Mouse (Mus musculus): ENCODE results near the gene Dcaf10. TPM values are rescaled to one million over a fixed set of nuclear protein-coding genes. Genes with fewer than 3 reads are reported as not detected.

The Dcaf10 gene
- polyA plus RNA-seq, 1 experiment from 2014 or later = 9.8 TPM

DNA sequence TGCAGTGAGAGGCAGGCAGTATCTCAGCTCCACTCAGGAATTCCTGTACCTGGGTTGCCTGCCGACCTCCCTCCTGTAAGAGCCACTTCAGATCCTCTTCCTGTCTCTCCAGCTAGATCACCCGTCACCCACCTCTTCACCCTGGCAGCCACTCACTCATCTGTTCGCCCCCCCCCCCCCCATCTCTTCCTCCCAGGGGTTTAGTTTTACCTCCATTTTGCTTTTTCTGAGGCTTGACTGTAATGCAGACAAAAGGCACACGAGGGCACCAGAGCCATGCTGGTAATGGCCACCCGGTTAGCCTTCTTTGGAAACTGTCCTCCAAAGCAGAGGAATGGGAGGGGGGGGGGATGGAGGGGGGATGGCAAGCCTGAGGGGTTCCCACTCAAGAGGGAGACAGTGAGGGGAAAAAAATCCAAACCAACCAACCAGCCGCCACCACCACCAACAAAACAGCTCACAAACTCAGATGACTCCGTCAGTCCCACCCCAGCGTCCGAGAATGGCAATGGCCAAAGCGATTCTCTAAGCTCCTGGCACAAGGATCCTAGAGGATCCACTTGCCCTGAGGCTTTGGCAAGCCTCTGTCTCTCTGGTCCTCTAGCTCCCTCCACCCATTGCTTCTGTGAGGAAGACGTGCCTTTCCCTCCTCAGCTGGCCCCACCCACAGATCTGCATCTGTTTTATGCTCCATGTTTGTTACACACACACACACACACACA is 76.5 kb downstream of the Dcaf10 start:
- peak; percentile 78 for DNase-seq (ENCODE audit: low spot score)

DNA sequence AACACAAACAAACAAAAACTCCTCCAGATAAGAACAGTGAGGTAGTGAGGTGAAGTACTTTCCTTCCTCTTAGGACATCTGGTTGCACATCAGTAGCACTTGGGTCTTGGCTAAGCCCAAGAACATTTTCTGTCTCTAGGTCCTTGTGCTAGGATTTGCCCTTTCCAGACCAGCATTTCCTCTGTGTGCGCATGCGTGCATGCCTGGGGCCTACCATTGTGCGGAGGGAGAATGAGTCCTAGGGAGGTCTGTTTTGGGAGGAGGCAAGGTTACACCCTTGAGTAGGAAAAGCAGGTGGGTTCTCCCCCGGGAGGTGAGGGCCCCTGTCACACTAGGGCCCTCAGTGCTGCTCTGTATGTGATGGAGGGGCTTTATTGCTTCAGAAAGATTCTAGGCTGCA is 77.2 kb downstream of the Dcaf10 start:
- DNase-seq (ENCODE audit: low spot score) = no peak

DNA sequence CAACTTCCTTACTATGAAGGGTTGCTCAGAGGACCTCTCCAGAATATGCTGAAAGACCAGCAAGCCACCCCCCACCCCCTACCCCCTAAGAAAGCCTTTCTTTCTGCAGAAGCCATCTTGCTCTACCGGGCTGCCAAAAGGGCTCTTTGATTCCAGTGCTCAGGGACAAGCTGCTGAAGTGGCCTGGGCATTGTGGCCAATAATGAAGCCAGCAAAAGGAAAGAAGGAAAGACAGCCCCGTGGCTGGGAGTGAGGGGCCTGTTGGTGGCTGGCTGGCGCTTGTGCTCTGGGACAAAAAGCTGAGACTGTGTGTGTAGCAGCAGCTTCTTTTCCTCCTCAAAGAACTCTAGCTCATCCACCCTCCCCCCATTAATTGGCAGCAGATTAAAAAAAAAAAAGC is 78.8 kb downstream of the Dcaf10 start:
- no peak for DNase-seq (ENCODE audit: low spot score)

DNA sequence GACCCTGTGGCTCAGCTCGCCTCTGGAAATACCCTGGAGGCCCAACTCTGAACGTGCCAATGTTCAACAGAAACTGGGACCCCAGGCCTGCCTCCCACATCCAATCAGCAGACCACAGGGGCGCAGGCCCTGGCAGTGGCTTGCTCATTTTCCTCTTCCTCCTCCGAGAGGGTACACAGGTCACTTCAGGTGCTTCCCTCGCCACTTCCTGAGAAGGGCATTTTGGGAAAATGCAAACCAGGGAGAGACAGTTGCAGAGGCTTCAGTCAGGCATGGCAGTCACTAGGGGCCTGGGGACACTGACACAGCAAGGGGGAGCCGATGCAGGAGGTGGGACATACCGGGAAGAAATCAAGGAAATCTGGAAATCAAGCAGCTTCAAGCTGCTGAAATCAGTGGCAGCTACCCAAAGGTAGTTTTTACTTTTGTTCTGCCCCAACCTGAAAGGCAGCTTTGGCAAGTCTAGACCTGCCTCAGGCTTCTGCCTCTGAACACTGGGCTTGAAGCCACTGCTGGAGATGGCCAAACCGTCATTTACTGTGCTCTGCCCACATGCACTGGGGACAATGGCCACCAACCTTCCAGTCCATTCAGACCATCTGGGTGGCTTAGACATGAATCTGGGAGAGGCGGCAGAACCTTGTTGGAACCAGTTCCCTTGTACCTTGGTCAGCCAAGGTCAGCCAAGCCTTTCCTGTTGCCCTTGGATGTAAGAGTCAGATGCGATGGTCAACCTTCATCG is 79.8 kb downstream of the Dcaf10 start:
- no peak for DNase-seq (ENCODE audit: low spot score)

DNA sequence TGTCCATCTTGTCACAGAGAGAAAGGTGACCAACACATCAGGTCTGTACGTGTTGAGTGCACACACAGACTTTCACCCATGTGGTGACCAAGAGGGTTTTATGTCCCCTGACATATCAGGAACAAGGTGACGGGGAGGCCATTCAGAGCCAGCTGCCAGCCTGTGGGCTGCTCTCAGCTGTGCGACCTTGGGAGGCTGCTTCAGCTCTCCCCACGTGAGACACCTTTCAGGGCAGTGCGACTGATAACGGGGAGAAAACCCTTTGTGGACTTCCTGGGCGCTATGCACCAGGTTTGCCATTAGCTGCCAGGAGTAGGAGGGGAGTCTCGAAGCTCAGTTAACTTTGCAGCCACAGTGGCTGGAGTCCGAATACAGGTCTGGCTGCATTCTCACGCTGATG is 80.7 kb downstream of the Dcaf10 start:
- no peak for DNase-seq (ENCODE audit: low spot score)

DNA sequence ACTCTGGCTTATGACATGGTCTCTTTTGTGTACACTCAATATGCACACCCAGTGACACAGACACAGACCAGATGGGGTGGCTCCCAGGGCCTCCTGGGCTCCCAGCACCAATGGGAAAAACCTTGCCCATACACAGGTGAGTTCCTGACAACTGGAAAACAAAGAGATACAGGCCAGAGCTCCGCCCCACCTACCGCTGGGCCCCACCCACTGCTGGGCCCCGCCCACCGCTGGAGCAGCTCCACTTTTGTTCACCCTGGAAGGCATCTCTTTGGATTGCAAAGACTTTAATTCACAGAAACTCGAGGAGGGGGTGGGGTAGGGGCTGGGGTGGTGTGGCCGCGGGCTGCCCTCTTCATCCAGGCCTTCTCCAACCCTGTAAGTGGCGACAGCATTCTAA is 81.5 kb downstream of the Dcaf10 start:
- DNase-seq (ENCODE audit: low spot score) = no peak

DNA sequence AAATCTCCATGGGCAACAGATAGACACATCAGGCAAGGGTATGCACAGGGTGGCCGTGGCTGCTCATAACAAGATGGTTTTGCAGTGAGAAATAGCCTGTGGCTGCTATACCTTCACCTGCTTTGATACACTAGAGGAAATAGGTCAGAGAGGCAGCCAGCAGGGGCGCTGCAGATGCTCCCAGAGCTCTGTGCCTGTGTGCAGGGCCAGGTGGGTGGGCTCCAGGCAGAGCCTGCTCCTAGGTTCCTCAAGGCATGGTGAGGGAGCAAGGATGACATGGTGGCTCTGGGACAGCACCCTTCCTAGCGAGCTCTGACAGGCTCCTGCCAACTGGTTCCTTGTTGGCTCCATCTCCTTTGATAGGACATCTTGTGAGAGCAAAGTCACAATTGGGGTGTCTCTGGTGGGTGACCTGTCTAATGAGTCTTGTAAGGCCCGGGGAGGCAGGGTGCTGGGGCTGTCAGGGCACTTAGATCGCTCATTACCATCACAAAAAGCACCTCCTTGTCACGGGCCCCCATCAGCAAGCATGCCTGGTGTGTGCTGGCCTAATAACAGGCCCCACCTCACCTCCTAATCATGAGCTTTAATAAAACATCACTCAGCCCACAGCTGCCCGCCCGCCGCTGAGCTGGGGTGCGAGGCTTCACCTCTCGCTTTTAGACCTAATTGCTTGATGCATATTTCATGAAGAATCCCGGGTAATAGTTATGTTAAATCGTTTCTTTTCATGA is 85.0 kb downstream of the Dcaf10 start:
- peak; percentile 52 for DNase-seq (ENCODE audit: low spot score)

Small RNAs within 50 kb of the gene (microRNA-seq; reads per million reads assigned to microRNA genes)
- not detected for gene Gm25692 (ENCODE audit: borderline number of aligned reads)

Other genes starting within 250 kb of the Dcaf10 start
- 308 and 318 TPM in 2 replicates for gene Tomm5, start 234.0 kb upstream of the Dcaf10 start, polyA plus RNA-seq (2015; fragmentation: Nextera tagmentation; extraction: Ambion mirVana)
- 0.14 and 0.26 TPM in 2 replicates for gene Frmpd1, start 157.2 kb upstream of the Dcaf10 start, polyA plus RNA-seq (2015; fragmentation: Nextera tagmentation; extraction: Ambion mirVana)
- 18.2 and 18.3 TPM in 2 replicates for gene Trmt10b, start 45.0 kb upstream of the Dcaf10 start, polyA plus RNA-seq (2015; fragmentation: Nextera tagmentation; extraction: Ambion mirVana)
- gene Exosc3, start 631 bp downstream of the Dcaf10 start, polyA plus RNA-seq (2015; fragmentation: Nextera tagmentation; extraction: Ambion mirVana) = 165 and 168 TPM in 2 replicates
- gene Slc25a51, start 66.7 kb downstream of the Dcaf10 start, polyA plus RNA-seq (2015; fragmentation: Nextera tagmentation; extraction: Ambion mirVana) = 38.6 and 41.8 TPM in 2 replicates
- gene Shb, start 190.4 kb downstream of the Dcaf10 start, polyA plus RNA-seq (2015; fragmentation: Nextera tagmentation; extraction: Ambion mirVana) = 3.9 and 4.7 TPM in 2 replicates

All from thymus, postnatal 0 days (tissue).